Mouse (Mus musculus) left cerebral cortex, adult 11 months (tissue): ENCODE measurements around the gene Tbx21.

ENCODE experiments used
- DNase-seq: peaks from one replicate; pipeline ENCODE4 v3.0.0; 2022; ENCODE audit warnings: low spot score

Tbx21 gene

DNA sequence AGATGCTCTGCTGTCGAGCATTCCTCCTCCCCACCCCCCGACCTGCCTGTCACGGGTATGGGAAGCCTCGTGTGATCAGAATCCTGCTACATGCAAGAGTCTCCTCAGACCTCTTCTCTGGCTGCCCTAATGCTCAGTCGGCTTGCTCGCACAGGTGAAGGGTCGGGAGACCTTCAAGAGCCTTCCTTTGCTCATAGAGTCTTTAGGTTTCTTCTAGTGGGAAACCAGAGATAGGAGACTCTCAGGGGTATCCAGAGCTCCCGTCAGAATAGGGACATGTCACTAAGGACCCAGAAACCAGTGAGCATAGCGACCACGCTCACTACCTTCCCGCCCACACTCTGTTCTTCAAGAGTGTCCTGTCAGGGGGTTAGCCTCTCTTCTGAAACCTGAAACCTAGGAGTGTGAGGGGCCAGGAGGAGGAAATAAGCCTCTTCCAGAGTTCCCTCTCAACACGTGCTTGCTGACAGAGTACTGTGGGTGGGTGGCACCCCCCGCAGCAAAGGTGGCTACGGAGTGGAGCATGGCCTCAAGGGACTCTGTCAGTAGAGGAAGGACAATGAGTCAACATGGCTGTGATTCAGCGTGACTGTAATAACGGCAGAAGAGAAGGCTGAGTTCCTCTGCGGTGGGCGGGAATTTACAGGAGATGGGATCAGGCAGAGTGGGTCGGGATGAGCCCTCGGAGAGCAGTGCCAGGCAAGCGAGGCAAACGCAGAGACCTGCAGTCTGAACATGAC is 31.6 kb downstream of the Tbx21 start:
- DNase-seq, result no peak

DNA sequence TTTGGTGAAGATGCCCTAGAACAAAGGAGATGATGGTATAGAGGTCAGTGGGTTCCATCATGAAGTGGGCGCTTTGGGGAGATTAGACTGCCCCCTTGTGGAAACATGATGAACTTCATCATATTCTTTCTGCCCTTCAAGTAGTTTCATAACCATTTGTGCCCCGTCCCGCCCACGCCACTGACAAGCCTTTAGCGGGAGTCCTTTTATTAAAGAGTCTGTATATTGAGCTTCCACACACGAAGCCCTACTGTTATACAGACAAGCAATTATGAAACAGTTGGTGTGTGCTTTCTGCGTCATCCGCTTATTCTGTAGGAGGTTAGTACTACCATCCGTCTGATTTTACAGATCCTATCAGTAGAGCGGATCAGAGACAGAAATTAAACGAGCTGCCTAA is 32.2 kb downstream of the Tbx21 start:
- peak; percentile 36 for DNase-seq

DNA sequence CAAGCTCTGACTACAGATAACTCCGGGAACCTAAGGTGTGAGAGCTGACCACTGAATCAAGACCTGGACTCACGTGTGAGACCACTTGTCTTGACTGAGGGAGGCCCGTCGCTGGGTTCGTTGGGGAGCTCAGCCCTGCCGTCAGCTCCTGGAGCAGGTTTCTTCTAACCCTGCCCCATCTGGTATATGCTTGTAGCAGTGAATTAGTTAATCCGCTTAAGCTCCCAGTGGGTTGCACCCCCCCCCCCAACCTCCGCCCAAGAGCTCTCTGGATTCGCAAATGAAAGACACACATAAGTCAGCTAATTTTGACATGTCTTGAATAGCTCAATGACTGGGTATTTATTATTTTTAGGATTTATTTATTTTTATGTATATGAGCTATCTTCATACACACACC is 34.8 kb downstream of the Tbx21 start:
- no peak for DNase-seq

DNA sequence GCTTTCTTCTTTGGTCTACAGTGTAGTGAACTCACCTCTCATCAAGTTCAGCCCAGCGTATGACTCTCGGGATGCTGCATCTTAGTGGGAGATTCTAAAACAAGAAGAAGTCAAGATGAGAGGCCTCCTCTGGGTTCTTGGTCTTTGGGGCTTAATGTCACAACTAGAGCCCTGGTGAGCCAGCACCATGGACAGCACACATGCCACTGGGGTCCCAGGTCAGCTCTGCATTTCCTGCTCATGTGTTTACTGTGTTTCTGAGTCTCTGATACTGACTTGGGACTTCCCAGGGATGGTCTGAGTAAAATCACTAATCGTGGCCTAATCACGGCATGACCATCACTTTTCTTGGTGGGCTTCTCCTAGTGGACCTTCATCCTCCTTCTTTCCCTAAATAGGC is 36.4 kb downstream of the Tbx21 start:
- DNase-seq, result no peak

DNA sequence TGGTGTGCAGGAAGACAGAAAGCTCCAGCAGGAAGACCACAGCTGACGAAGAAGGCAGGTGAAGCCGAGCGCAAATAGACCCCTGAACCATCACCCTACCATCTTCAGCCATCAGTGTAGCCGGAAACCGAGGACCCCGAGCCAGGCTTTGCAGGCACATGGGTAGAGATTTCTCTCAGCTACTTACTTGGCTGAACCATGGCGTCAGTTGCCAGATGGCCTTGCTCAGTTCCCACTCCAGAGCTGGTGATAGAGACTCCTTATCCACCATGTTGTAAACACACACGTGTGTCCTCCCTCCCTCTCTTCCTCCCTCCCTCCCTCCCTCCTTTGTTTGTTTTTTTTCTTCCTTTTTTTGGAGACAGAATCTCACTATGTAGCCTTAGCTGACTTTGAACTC is 40.9 kb downstream of the Tbx21 start:
- no peak for DNase-seq

GRCm38 (mm10) chr11:97072533-97072932 is 42.6 kb downstream of the Tbx21 start:
- DNase-seq, result peak; percentile 61

DNA sequence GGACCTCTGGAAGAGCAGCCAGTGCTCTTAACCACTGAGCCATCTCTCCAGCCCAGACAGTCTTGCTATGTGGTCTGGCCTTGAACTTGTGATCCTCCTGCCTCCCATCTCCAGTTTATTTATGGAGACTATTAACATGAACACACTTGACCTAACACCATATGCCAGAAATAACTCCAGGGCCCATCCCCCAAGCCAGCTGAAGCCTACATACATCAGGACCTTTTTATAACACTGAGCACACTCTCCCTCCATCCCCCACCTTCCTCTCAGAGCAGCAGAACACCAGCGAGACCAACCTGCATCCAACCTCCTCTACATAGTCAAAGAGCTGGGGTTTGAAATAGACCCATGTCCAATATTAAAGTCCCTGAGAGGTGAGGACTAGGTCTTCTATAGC is 44.0 kb downstream of the Tbx21 start:
- no peak for DNase-seq

GRCm38 (mm10) chr11:97069770-97070169 is 45.4 kb downstream of the Tbx21 start:
- DNase-seq, result no peak

DNA sequence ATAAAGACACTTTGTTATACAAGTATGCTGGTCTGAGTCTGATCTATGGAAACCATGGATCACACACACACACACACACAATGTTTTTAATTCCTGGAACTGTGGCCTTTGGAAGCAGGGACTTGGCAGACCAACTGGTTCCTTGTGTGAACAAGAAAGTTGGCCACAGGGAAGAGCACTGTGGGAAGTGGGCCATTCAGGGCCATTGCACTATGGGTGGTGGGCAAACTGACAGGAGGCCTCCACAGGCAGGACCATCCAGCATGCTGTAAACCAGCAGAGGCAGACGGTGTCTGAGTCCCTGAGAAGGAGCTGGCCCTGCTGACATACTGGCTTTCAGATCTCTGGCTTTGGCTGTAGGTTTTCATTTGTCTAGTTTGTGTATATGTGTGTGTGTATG is 45.8 kb downstream of the Tbx21 start:
- no peak for DNase-seq

DNA sequence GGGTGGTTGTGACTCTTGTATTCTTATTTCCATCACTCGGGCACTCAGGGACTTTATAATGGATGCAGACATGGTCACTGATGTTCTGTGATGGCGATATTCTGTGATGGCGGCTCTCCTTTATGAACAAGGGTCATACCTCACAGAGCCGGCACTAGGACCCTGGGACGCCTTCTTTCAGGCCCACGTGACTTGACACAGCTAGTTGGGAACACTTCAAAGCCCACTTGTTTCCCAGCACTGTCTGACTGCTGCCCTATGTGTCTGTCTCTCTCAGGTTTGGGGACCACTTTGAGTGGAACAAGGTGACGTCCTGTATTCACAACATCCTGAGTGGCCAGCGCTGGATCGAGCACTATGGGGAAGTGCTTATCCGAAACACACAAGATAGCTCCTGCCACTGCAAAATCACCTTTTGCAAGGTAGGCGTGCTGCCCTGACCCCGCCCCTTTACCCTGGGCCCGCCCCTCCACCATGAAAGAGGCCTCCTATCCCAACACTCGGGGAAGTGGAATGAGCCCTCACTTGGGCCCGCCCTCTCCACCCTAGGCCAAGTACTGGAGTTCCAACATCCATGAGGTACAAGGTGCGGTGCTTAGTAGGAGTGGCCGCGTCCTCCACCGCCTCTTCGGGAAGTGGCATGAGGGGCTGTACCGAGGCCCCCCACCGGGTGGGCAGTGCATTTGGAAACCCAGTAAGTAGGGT is 48.3 kb downstream of the Tbx21 start:
- no peak for DNase-seq

- no peak for DNase-seq
These were observed 49.4 kb downstream of the Tbx21 start for GRCm38 (mm10) chr11:97065538-97066295.

DNA sequence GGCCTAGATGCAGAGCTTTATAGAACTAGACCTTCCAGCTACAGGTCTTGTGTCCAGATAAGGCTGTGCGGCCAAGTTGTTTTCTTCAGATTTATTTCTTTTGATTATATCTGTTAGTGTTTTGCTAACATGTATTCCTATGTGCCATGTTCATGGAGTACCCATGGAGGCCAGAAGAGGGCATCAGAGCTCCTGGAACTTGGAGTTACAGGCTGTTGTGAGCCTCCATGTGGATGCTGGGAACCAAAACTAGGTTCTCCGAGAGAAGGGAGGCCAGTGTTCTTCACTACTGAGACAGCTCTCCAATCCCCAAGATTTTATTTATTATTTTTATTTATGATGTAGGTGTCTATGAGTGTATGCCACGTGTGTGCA is 51.2 kb downstream of the Tbx21 start:
- DNase-seq, result no peak

DNA sequence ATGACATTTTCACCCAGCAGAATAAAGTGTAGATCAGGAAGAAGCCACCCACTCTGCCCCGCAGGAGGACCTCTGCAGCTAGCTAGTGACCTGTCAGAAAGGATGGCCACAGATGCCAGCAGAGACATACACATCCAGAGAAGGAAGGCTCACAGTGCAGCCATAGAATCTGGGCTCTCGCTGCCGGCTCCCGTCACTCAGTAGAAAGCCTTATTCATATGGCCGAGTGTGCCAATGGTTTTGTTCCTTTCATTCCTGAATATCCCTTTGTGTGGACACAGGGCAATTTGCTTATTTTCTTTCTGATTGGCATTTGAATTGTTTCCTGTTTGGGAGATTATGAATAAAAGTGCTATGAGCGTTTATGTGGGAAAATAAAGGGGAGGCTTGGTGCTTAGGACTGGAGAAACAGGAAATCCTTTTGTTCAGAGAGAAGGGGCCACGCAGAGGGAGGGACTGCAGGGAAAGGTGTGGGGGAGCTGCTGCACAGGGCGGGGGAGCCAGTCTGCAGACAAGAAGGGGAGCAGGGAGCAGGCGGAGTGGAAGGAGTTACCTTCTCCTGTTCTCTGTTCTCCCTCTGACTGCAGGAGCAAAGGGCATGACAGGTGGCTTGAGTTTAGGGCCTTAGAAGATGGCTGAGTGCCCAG is 51.7 kb downstream of the Tbx21 start:
- no peak for DNase-seq

GRCm38 (mm10) chr11:97052219-97052646 is 62.9 kb downstream of the Tbx21 start:
- no peak for DNase-seq

DNA sequence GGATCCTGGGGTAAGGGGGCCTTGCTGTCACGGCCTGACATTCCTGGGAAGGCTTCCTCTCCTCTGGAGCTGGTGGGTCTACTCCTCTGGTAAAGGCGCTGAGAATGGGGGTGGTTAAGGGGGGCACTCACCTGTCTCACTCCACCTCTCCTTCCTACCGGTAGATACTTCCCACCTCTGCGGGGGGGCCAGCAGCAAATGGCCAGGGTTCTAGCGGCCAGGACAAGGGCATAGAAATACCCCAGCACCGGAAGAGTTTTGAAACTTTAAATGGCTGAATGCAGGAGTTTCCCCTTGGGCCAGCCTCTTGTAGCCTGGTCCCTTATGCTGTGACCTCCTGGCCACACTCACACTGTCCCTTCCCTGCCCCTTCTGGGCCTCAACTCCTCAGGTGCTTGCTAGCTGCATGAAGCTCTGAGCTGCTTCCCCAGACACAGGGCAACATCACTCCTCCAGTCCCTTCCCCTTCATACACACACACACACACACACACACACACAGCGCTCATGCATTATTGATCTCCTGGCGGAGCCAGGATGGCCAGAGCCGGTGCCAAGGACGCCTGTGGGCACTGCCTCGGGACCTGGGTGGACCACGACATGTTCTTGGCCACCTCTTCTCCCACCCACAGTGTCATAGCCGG is 64.1 kb downstream of the Tbx21 start:
- no peak for DNase-seq

DNA sequence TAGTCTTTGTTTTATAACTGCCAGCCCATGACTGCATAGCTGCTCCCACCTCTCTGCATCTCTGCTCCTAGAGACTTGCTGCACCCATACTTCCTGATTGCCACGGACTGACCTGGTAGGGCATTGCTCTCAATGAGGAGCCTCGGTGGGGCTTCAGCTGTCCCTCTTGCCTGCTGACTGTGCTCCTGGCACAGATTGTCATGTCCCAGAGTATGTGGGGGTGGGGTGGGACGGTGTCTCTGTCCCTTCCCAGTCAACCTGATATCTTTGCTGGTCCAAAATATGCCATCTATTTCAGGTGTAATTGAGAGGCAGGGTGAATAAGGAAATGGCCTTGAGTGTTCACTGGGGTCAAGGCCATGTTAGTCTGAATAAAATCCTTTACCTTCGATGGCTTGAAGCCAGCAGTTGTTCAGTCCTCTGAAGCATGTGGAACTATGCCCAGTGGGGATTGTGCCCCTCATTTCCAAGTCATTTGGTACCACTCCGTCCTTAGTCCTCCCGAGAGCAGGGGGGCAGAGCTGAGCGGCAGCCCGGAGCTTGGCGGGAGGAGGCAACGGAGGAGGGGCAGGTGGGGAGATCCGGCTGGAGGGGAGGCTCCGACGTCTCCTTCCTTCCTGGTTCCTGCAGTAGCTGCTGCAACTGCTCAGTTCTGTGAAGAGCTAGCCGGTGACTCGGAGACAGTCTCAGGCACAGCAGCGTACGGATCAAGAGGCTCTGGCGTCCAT is 64.8 kb downstream of the Tbx21 start, which contains the start of gene Osbpl7:
TSS of gene Osbpl7 (plus strand) at position 413 of the 728 bp plus-strand sequence.
- no peak for DNase-seq

DNA sequence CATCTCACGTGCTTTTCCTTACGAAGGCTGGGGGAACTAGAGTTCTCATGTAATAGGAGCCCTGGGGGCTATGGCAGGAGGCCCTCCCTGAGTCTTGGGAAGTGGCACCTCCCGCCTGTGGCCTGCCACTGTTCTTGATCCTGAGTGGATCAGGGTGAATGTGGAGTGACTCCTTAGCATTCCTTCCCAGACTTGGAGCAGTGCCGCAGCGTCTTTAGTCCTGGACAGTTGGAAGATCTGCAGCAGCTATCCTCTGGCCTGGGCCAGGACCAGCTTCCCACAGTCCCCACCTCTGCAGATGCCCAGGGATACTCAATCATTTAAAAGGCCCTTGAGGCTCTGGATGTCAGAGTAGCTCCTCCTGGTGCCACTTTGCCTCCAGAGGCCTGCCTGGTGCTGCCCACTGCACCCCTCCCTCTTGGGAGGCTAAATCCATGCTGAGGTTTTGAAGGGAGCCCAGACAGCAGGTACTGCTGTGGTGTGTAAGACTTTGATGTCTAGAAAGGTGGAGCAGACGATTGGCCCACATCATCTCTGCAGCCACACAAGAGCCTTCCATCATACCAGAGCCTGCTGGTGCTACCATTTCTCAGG is 65.5 kb downstream of the Tbx21 start:
- no peak for DNase-seq

GRCm38 (mm10) chr11:97048090-97048650 is 67.0 kb downstream of the Tbx21 start:
- no peak for DNase-seq
